Mouse (Mus musculus) heart, embryonic 12.5 days (tissue): ENCODE measurements around the gene Pde4dip. TPM values are rescaled to one million over a fixed set of nuclear protein-coding genes. Genes with fewer than 3 reads are reported as not detected.

Experiments
- ATAC-seq: fragments of 200-750 bp; cut with Nextera tagmentation; 2 replicates; pipeline ENCODE4 v1.8.0; 2017; ENCODE audit warnings: moderate TSS enrichment, moderate library complexity; ENCODE audit not compliant: insufficient number of reproducible peaks, low FRiP score
- H3K27ac ChIP-seq: fragments of 300-500 bp; sonication (generic); 2 replicates; pipeline ENCODE4 v1.5.1; 2016; ENCODE audit warnings: mild to moderate bottlenecking, moderate library complexity; ENCODE audit not compliant: poor library complexity, severe bottlenecking
- H3K27me3 ChIP-seq: fragments of 300-500 bp; sonication (generic); replicated peaks from 2 replicates; pipeline ENCODE4 v1.6.1; 2016; ENCODE audit warnings: mild to moderate bottlenecking, moderate library complexity
- H3K36me3 ChIP-seq: fragments of 300-500 bp; sonication (generic); 2 replicates; pipeline ENCODE4 v1.6.1; 2016; ENCODE audit warnings: mild to moderate bottlenecking, moderate library complexity
- H3K4me1 ChIP-seq: fragments of 300-500 bp; sonication (generic); replicated peaks from 2 replicates; pipeline ENCODE4 v1.6.1; 2016; ENCODE audit warnings: mild to moderate bottlenecking
- H3K4me2 ChIP-seq: fragments of 300-500 bp; sonication (generic); 2 replicates; pipeline ENCODE4 v1.6.1; 2016; ENCODE audit warnings: mild to moderate bottlenecking, moderate library complexity
- H3K4me3 ChIP-seq: fragments of 300-500 bp; sonication (generic); 2 replicates; pipeline ENCODE4 v1.5.1; 2016; ENCODE audit warnings: mild to moderate bottlenecking
- H3K9ac ChIP-seq: fragments of 300-500 bp; sonication (generic); 2 replicates; pipeline ENCODE4 v1.6.1; 2016; ENCODE audit warnings: mild to moderate bottlenecking, moderate library complexity
- H3K9me3 ChIP-seq: fragments of 300-500 bp; sonication (generic); replicated peaks from 2 replicates; pipeline ENCODE4 v1.6.1; 2016; ENCODE audit warnings: mild to moderate bottlenecking, moderate library complexity
- WGBS: fragments of 180-500 bp; shearing (Covaris S2); methylation state at CpG from one replicate; pipeline ENCODE4 v1.1.7; 2016; 5-methylcytosine and 5-hydroxymethylcytosine counted together
- polyA plus RNA-seq: library from polyadenylated mRNA; unstranded; fragments of >200 nt; fragmentation: Nextera tagmentation; extraction: Ambion mirVana; gene quantifications from 2 replicates; pipeline ENCODE4 v1.2.1, GENCODE M21; 2016

The Pde4dip gene
- polyA plus RNA-seq, 1 experiment from 2014 or later = 101 TPM

DNA sequence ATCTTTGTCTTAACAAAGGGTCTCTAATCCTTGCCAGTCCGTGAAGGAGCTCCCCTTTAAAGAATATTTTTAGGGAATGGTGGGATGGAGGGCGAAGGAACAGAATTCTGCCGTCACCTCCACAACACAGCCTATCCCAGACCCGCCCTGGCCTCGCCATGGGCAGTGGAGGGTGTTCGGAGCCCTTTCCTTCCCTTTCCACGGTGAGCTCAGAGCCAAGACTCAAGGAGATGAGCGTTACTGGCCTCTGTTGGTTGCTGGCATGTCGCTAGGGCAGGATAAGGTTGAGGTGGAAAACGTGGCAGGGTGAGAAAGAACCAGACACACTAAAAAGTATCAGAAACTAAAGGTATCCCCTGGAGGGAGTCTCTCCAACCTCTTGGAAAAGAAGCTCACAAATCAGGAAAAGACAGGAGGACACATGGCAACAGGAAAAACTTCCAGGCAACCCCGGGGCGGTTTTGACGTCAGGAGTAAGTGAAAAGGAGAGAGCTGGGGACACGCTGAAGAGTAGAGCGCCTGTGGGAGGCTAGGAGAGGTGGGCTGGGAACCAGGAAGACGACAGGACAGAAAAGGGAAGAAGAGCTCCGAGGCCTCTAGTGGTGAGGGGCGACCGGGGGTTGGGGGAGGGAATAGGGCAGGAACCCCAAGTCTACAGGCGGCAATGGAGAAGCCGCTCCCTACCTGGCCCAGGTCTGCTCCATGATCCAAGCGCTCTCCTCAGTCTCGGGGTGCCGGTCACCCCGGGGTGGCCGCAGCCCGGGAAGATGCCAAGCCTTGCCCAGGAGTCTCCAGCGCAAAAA lies 21.1 kb downstream of the Pde4dip start:
- H3K4me2 ChIP-seq = peak overlapping the region; percentile 88
- no peaks in the 10 kb centered on the region for H3K36me3 ChIP-seq
- peak; percentile 40 for ATAC-seq
- 2% methylated on average over 28 of the region's 28 CpGs for WGBS
- peak overlapping the region; percentile 88 for H3K27ac ChIP-seq
- no peaks in the 10 kb centered on the region for H3K9me3 ChIP-seq
- H3K27me3 ChIP-seq = peaks cover 2% of the 10 kb centered on the region; the same call in 1 of the 2 replicates
- peak overlapping the region; percentile 80 for H3K4me3 ChIP-seq
- peaks cover 26% of the 10 kb centered on the region for H3K4me1 ChIP-seq
- peak overlapping the region; percentile 91 for H3K9ac ChIP-seq

DNA sequence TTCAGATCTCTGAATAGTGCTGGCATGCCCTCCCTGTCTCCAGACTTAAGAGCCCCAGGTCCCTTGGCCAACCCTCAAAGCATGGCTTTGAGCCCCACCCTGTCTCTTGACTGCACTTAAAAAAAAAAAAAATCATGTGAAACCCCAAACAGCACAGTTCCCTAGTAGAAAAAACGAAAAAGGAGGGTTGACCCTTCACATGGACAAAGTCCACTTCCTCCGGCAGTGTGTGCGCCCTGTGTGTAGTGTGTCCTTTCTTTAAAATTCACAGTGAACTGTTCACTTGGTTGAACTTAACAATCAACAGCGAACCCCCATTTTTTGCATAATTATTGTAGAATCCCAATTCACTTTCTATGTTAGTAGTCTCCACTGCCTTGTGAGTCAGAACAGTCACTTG lies 21.8 kb downstream of the Pde4dip start:
- H3K27me3 ChIP-seq = peaks cover 2% of the 10 kb centered on the region; the same call in 1 of the 2 replicates
- no peak for ATAC-seq
- H3K4me3 ChIP-seq = peak overlapping the region; percentile 80
- peak overlapping the region; percentile 88; the same call in 1 of the 2 replicates for H3K27ac ChIP-seq
- WGBS = 61% methylated on average over 4 of the region's 4 CpGs
- H3K9me3 ChIP-seq = no peaks in the 10 kb centered on the region
- H3K4me1 ChIP-seq = peaks cover 28% of the 10 kb centered on the region
- no peaks in the 10 kb centered on the region for H3K36me3 ChIP-seq
- peak overlapping the region; percentile 91 for H3K9ac ChIP-seq
- H3K4me2 ChIP-seq = peak overlapping the region; percentile 88

DNA sequence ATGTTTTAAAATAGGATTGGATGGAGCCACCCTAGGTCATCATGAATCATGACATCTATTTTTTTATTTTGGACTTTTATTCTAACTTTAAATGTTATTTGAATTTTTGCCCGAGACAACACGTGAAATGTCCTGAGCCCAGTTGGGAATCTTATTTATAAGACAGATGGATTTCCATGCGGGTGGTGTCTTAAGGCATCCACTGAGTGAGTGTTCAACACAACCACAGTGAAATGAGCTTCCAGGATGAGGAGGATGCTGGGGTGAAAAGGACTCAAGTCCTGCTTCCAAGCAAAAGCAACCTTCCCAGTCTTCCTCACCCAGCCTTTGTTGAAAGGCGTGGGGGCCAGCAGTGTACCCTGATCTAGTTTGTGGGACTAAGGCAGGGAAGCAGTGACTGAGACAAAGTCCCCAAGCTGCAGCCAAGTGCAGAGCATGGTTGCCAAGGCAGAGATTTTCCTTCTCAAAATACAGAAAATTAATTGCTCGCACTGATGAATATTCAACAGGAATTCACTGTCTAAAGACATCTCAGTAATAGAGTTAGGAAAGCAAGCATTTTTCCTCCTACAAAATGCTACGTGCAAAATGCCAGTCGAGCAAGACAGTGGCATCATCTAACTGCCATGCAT lies 27.6 kb downstream of the Pde4dip start:
- peaks cover 23% of the 10 kb centered on the region for H3K4me1 ChIP-seq

DNA sequence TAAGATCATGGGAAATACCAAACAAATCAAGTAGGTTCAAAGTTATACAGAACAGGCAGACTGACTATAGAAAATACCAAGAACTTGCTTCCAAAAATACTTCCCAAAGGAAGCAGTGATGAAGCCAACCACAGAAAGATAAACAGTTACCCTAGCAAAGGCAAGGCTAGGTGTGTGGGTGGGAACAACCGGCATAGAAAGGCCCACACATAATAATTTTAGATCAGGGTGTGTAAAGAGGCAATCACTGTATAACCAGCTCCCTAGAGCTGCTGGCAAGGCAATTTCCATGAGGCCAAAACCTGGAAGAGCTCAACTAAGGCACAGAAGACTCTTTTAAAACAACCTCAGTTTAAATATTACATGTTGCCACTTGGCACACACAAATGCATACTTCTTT lies 29.1 kb downstream of the Pde4dip start:
- 0 out of 2 replicates have a peak, but pooled peaks cover 13% of the 10 kb centered on the region for H3K4me1 ChIP-seq
- no peak overlapping the region for H3K4me3 ChIP-seq
- H3K27me3 ChIP-seq = no peaks in the 10 kb centered on the region
- no peaks in the 10 kb centered on the region for H3K36me3 ChIP-seq
- WGBS = 63% methylated on average over 1 of the region's 1 CpGs
- no peak overlapping the region for H3K27ac ChIP-seq
- ATAC-seq = no peak
- no peaks in the 10 kb centered on the region for H3K9me3 ChIP-seq
- no peak overlapping the region for H3K4me2 ChIP-seq
- no peak overlapping the region for H3K9ac ChIP-seq

More for the DNA sequence above, 27.6 kb downstream of the Pde4dip start:
- 0 out of 2 replicates have a peak, but pooled peaks cover under 1% of the 10 kb centered on the region for H3K27me3 ChIP-seq
- H3K4me2 ChIP-seq = no peak overlapping the region
- no peaks in the 10 kb centered on the region for H3K9me3 ChIP-seq
- H3K4me3 ChIP-seq = no peak overlapping the region
- no peak overlapping the region for H3K9ac ChIP-seq
- no peaks in the 10 kb centered on the region for H3K36me3 ChIP-seq
- WGBS = 87% methylated on average over 7 of the region's 7 CpGs
- no peak for ATAC-seq
- no peak overlapping the region for H3K27ac ChIP-seq

DNA sequence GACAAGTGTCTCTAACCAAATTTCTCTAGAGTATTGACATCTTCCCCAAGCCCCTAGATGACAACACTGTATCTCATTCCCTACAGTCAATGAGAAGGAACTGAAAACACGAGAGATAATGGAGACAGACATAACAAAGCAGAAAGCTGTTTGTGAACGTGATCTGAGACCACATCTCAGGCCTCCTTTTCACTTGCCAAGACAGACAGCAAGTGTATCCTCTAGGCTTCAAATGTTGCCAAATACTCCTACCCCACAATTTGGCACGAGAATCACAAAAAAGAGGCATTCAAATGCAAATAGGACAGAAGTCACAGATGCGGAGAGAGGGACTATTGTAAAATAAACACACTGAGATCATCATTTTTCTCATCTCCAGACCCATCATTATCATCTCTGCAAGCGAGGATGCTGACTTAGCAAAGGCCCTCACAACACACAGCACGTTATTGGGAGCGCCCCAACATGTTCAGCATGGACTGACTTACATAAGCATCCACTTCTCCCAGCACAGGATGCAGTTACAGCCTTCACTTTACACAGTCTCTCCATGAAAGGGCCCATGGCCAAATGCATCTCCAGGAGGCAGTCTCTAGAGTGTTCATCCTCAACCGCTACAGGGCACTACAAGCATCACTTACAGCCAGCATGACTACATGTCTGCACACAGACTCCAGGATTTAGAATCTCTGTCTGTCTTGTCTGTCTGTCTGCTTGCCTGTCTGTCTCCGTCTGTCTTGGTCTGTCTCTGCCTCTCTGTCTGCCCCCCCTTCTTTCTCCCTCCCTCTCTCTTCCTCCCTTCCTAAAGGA lies 33.7 kb downstream of the Pde4dip start:
- H3K9ac ChIP-seq = no peak overlapping the region

DNA sequence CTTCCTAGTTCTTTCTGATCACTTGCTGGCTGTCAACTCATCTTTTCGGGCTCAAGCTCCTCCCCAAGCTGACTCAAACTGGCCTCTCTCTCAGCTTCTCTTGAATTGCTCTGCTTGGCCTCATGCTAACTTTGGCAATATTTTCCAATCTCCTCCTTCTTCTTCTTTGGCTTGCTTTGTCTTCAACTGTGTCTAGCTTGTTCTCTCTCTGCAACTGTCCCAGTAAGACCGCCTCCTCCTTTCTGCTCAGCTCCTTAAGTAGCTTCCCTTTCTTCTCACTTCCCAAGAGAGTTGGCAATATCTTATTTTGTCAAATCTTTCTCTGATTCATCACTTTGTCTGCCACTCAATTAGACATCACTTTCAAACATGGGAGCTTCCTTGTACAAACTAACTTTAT lies 36.7 kb downstream of the Pde4dip start:
- Histone ChIP-seq H3K27me3 (no peaks in the 10 kb centered on the region), H3K4me3 (no peak overlapping the region), H3K36me3 (no peaks in the 10 kb centered on the region), H3K27ac (no peak overlapping the region), H3K9me3 (no peaks in the 10 kb centered on the region), H3K9ac (no peak overlapping the region), H3K4me2 (no peak overlapping the region), H3K4me1 (no peaks in the 10 kb centered on the region)
- 86% methylated on average over 2 of the region's 2 CpGs for WGBS
- ATAC-seq = no peak

More for the DNA sequence above, 33.7 kb downstream of the Pde4dip start:
- H3K4me2 ChIP-seq = no peak overlapping the region
- 72% methylated on average over 9 of the region's 9 CpGs for WGBS
- no peak overlapping the region for H3K4me3 ChIP-seq
- no peaks in the 10 kb centered on the region for H3K27me3 ChIP-seq
- no peak for ATAC-seq
- H3K36me3 ChIP-seq = no peaks in the 10 kb centered on the region
- H3K27ac ChIP-seq = no peak overlapping the region
- H3K9me3 ChIP-seq = no peaks in the 10 kb centered on the region
- H3K4me1 ChIP-seq = 0 out of 2 replicates have a peak, but pooled peaks cover 3% of the 10 kb centered on the region

DNA sequence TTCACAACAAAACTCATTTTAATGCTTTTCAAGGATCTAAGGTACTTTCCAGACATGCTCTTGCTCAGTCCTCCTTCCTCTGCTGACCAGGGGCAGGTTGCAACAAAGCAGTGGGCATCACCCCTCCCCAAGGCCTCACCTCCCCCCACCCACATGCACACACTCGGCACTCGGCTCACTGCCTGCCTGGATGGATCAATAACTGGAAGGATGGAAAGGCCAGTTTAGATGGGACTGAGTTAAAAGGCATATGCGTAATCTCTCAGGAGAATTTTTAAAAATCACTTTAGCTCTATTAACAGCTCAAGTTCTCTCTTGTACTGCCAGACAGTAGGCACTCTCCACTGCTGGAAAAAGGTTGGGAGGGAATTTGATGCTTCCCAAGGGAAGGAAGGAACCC lies 40.9 kb downstream of the Pde4dip start:
- Histone ChIP-seq H3K4me1 (no peaks in the 10 kb centered on the region; the same call in 1 of the 2 replicates), H3K4me3 (no peak overlapping the region), H3K9ac (no peak overlapping the region), H3K27ac (no peak overlapping the region), H3K9me3 (no peaks in the 10 kb centered on the region), H3K4me2 (no peak overlapping the region), H3K27me3 (no peaks in the 10 kb centered on the region), H3K36me3 (peaks cover 9% of the 10 kb centered on the region; the same call in 1 of the 2 replicates)
- 73% methylated on average over 3 of the region's 3 CpGs for WGBS
- no peak for ATAC-seq

DNA sequence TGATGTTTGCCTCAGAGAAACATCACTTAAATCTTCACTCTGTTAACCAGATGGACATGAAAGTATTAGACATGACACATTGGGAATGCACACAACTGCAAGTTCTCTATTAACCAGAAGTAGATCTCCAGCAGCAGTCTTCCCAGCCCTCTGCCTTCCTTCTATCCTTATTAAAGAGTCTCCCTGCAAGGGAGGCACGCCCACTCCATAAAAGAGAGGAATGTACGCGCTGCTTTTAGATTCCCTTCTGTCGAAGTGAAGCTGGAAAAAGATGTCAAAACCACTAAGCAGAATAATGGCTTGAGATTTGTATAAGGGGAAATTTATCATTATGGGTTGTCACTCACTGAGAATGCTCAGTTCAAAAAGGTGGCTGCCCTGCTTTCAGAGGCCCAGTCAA lies 42.1 kb downstream of the Pde4dip start:
- Histone ChIP-seq H3K36me3 (peaks cover 14% of the 10 kb centered on the region; the same call in 1 of the 2 replicates), H3K4me3 (no peak overlapping the region), H3K4me1 (no peaks in the 10 kb centered on the region; the same call in 1 of the 2 replicates), H3K4me2 (no peak overlapping the region), H3K27ac (no peak overlapping the region), H3K9ac (no peak overlapping the region), H3K9me3 (no peaks in the 10 kb centered on the region), H3K27me3 (no peaks in the 10 kb centered on the region)
- ATAC-seq = no peak
- WGBS = 70% methylated on average over 4 of the region's 4 CpGs

DNA sequence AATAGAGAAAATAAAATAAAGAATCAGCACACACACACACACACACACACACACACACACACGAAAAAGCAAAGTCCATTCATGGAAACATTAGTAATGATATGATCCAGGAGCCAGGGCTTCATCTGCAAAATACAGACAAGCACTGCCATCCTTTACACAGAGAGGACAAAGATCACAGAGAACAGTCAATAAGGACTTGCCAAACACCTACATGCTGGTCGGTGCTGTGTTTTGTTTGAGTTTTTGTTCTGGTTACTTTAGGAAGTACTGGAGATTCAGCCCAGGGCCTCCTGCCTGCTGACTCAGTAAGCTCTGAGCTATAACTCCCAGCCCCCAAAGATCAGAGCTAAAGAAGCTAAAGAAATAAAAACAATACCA lies 43.7 kb downstream of the Pde4dip start:
- no peak overlapping the region for H3K27ac ChIP-seq
- no peaks in the 10 kb centered on the region for H3K9me3 ChIP-seq
- no peak overlapping the region for H3K4me3 ChIP-seq
- no peak for ATAC-seq
- no peak overlapping the region for H3K4me2 ChIP-seq
- H3K27me3 ChIP-seq = no peaks in the 10 kb centered on the region
- 58% methylated on average over 2 of the region's 2 CpGs for WGBS
- H3K4me1 ChIP-seq = no peaks in the 10 kb centered on the region; the same call in 1 of the 2 replicates
- peaks cover 14% of the 10 kb centered on the region; the same call in 1 of the 2 replicates for H3K36me3 ChIP-seq
- H3K9ac ChIP-seq = no peak overlapping the region

DNA sequence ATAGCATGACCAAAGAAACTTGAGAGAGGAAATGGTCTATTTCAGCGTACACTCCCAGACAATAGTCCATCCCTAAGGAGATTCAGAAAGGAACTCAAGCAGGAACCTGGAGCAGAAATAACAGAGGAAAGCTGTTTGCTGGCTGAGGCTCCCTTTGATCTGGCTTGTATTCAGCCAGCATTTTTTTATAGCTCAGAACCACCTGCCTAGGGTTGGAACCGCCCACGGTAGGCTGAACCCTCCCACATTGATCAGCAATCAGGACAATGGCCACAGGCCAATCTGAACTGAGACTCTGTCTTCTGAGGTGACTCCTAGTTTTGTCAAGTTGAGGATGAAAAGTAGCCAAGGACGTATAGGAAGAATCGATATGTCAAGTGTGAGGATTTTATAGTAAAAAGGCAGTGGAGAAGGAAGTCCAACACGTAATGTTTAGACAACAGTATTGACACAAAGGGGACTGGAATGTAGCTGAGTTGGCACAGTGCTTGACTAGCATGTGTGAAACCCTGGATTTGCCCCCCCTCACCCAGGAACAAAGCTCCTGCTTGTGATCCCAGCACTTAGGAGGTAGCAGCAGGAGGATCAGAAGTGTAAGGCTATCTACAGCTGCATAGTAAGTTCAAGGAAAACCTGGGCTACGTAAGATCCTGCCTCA lies 44.2 kb downstream of the Pde4dip start:
- no peak overlapping the region for H3K4me2 ChIP-seq
- no peak overlapping the region for H3K4me3 ChIP-seq
- no peaks in the 10 kb centered on the region for H3K27me3 ChIP-seq
- H3K27ac ChIP-seq = no peak overlapping the region
- WGBS = 81% methylated on average over 7 of the region's 7 CpGs
- H3K4me1 ChIP-seq = no peaks in the 10 kb centered on the region; the same call in 1 of the 2 replicates
- H3K9me3 ChIP-seq = no peaks in the 10 kb centered on the region
- peaks cover 16% of the 10 kb centered on the region; the same call in 1 of the 2 replicates for H3K36me3 ChIP-seq
- no peak overlapping the region for H3K9ac ChIP-seq
- ATAC-seq = no peak
